Mouse (Mus musculus) CH12.LX (cell line): ENCODE results near the gene Podnl1. TPM values are rescaled to one million over a fixed set of nuclear protein-coding genes. Genes with fewer than 3 reads are reported as not detected.

Experiments used
- DNase-seq: peaks from one replicate; pipeline ENCODE4 v3.0.0-alpha.2; 2013; ENCODE audit errors: extremely low read depth
- H3K27ac ChIP-seq: 2 replicates; pipeline ENCODE4 v1.5.1; 2012; ENCODE audit warnings: low read depth, mild to moderate bottlenecking, control low read depth, moderate library complexity; ENCODE audit not compliant: insufficient read depth
- H3K27me3 ChIP-seq: replicated peaks from 2 replicates; pipeline ENCODE3; 2012; ENCODE audit warnings: inconsistent platforms
- H3K36me3 ChIP-seq, 2 experiments: replicated peaks in 1 of 2; 2 replicates each; pipeline versions ENCODE3 to v1.6.1; 2012; ENCODE audit warnings: inconsistent platforms in 1 of 2, low read length in 1 of 2, mild to moderate bottlenecking in 1 of 2, mixed read lengths in 1 of 2, moderate library complexity in 1 of 2; ENCODE audit not compliant: control insufficient read depth in 1 of 2, insufficient read depth in 1 of 2
- H3K4me1 ChIP-seq, 2 experiments: 2 replicates each; pipeline ENCODE4 v1.6.1; 2012; ENCODE audit warnings: inconsistent platforms in 1 of 2, moderate library complexity in 1 of 2; ENCODE audit not compliant: insufficient read depth in 2 of 2, control insufficient read depth in 1 of 2
- H3K4me2 ChIP-seq: 2 replicates; pipeline ENCODE4 v1.6.1; 2012; ENCODE audit warnings: low read depth, mild to moderate bottlenecking, control low read depth; ENCODE audit not compliant: poor library complexity, insufficient read depth, severe bottlenecking
- H3K4me3 ChIP-seq, 3 experiments: fragments of 150-350 bp in 1 of 3; sonication (generic) in 1 of 3; replicated peaks in 1 of 3; 2 replicates each; pipeline versions ENCODE3 to v1.5.1; 2011 to 2012; ENCODE audit warnings: low read depth in 2 of 3, low read length in 2 of 3, mild to moderate bottlenecking in 2 of 3, moderate library complexity in 2 of 3, control low read depth in 1 of 3, improper control_type of control experiment in 1 of 3, inconsistent platforms in 1 of 3, mixed read lengths in 1 of 3; ENCODE audit not compliant: poor library complexity in 1 of 3
- H3K79me2 ChIP-seq: replicated peaks from 2 replicates; pipeline ENCODE4 v1.6.1; 2012; ENCODE audit warnings: mild to moderate bottlenecking, moderate library complexity; ENCODE audit not compliant: control insufficient read depth, poor library complexity, insufficient read depth, severe bottlenecking; ENCODE audit errors: extremely low read depth
- H3K9ac ChIP-seq: 2 replicates; pipeline ENCODE4 v1.6.1; 2012; ENCODE audit warnings: low read depth, mild to moderate bottlenecking, control low read depth, moderate library complexity; ENCODE audit not compliant: insufficient read depth
- H3K9me3 ChIP-seq: replicated peaks from 2 replicates; pipeline ENCODE3; 2012; ENCODE audit warnings: low read length, inconsistent platforms, mixed read lengths
- CHD1 ChIP-seq: IDR thresholded peaks from 2 replicates; pipeline ENCODE4 v1.6.1; 2012; ENCODE audit warnings: low read depth, low read length, improper control_type of control experiment, inconsistent platforms
- CTCF ChIP-seq, 2 experiments: IDR thresholded peaks in 1 of 2; conservative IDR thresholded peaks in 1 of 2; 2 replicates each; pipeline ENCODE4 v1.5.1; 2011 to 2012; ENCODE audit warnings: low read depth in 2 of 2, low read length in 2 of 2, improper control_type of control experiment in 1 of 2, inconsistent platforms in 1 of 2, mild to moderate bottlenecking in 1 of 2, moderate library complexity in 1 of 2
- E2F4 ChIP-seq: IDR thresholded peaks from 2 replicates; pipeline ENCODE4 v1.6.1; 2011; ENCODE audit warnings: low read depth, low read length, improper control_type of control experiment; ENCODE audit not compliant: insufficient replicate concordance
- ELF1 ChIP-seq: IDR thresholded peaks from 2 replicates; pipeline ENCODE4 v1.6.1; 2014; ENCODE audit warnings: low read depth, mild to moderate bottlenecking, inconsistent platforms, low read length, improper control_type of control experiment
- EP300 ChIP-seq: IDR thresholded peaks from 2 replicates; pipeline ENCODE4 v1.6.1; 2011; ENCODE audit warnings: low read length, improper control_type of control experiment
- HCFC1 ChIP-seq: IDR thresholded peaks from 2 replicates; pipeline ENCODE4 v1.6.1; 2012; ENCODE audit warnings: low read depth, mild to moderate bottlenecking, inconsistent platforms, low read length, improper control_type of control experiment
- JUN ChIP-seq: IDR thresholded peaks from 2 replicates; pipeline ENCODE4 v1.6.1; 2011; ENCODE audit warnings: low read depth, mild to moderate bottlenecking, low read length, improper control_type of control experiment, moderate library complexity; ENCODE audit not compliant: insufficient read depth
- JUND ChIP-seq: conservative IDR thresholded peaks from 2 replicates; pipeline ENCODE4 v1.6.1; 2011; ENCODE audit warnings: low read depth, low read length, improper control_type of control experiment
- MAFK ChIP-seq: IDR thresholded peaks from 2 replicates; pipeline ENCODE4 v1.6.1; 2011; ENCODE audit warnings: low read length, improper control_type of control experiment; ENCODE audit not compliant: insufficient replicate concordance
- MAZ ChIP-seq: IDR thresholded peaks from 2 replicates; pipeline ENCODE4 v1.6.1; 2012; ENCODE audit warnings: low read depth, mild to moderate bottlenecking, inconsistent platforms, low read length, improper control_type of control experiment, moderate library complexity
- MXI1 ChIP-seq: IDR thresholded peaks from 2 replicates; pipeline ENCODE4 v1.6.1; 2011; ENCODE audit warnings: mild to moderate bottlenecking, low read depth, low read length, improper control_type of control experiment
- MYC ChIP-seq: IDR thresholded peaks from 2 replicates; pipeline ENCODE4 v1.6.1; 2011; ENCODE audit warnings: low read depth, mild to moderate bottlenecking, improper control_type of control experiment, low read length
- NELFE ChIP-seq: IDR thresholded peaks from 2 replicates; pipeline ENCODE4 v1.6.1; 2011; ENCODE audit warnings: low read depth, low read length, improper control_type of control experiment
- NRF1 ChIP-seq: IDR thresholded peaks from 2 replicates; pipeline ENCODE4 v1.6.1; 2014; ENCODE audit warnings: low read depth, mild to moderate bottlenecking, inconsistent platforms, low read length, improper control_type of control experiment, moderate library complexity
- PAX5 ChIP-seq: IDR thresholded peaks from 2 replicates; pipeline ENCODE4 v1.6.1; 2012; ENCODE audit warnings: low read length, inconsistent platforms, mixed read lengths
- POLR2AphosphoS2 ChIP-seq: IDR thresholded peaks from 2 replicates; pipeline ENCODE4 v1.6.1; 2011; ENCODE audit warnings: low read depth, low read length, improper control_type of control experiment
- RAD21 ChIP-seq: IDR thresholded peaks from 2 replicates; pipeline ENCODE4 v1.6.1; 2011; ENCODE audit warnings: low read depth, mild to moderate bottlenecking, low read length, improper control_type of control experiment, moderate library complexity
- RCOR1 ChIP-seq: conservative IDR thresholded peaks from 2 replicates; pipeline ENCODE4 v1.6.1; 2012; ENCODE audit warnings: low read depth, mild to moderate bottlenecking, inconsistent platforms, low read length, improper control_type of control experiment
- SIN3A ChIP-seq: IDR thresholded peaks from 2 replicates; pipeline ENCODE4 v1.6.1; 2012; ENCODE audit warnings: low read length, improper control_type of control experiment, inconsistent platforms
- SMC3 ChIP-seq: IDR thresholded peaks from 2 replicates; pipeline ENCODE4 v1.6.1; 2011; ENCODE audit warnings: low read depth, low read length, improper control_type of control experiment
- TCF12 ChIP-seq: IDR thresholded peaks from 2 replicates; pipeline ENCODE4 v1.6.1; 2014; ENCODE audit warnings: low read depth, mild to moderate bottlenecking, inconsistent platforms, low read length, improper control_type of control experiment
- UBTF ChIP-seq: IDR thresholded peaks from 2 replicates; pipeline ENCODE4 v1.6.1; 2012; ENCODE audit warnings: low read depth, mild to moderate bottlenecking, inconsistent platforms, low read length, improper control_type of control experiment, moderate library complexity
- USF1 ChIP-seq: IDR thresholded peaks from 2 replicates; pipeline ENCODE4 v1.6.1; 2014; ENCODE audit warnings: low read depth, mild to moderate bottlenecking, inconsistent platforms, low read length, improper control_type of control experiment
- USF2 ChIP-seq: conservative IDR thresholded peaks from 2 replicates; pipeline ENCODE4 v1.6.1; 2011; ENCODE audit warnings: low read depth, low read length, improper control_type of control experiment
- ZC3H11A ChIP-seq: IDR thresholded peaks from 2 replicates; pipeline ENCODE4 v1.6.1; 2012; ENCODE audit warnings: low read depth, mild to moderate bottlenecking, inconsistent platforms, low read length, improper control_type of control experiment
- ZMIZ1 ChIP-seq: IDR thresholded peaks from 2 replicates; pipeline ENCODE4 v1.6.1; 2012; ENCODE audit warnings: low read depth, mild to moderate bottlenecking, inconsistent platforms, low read length, improper control_type of control experiment
- ZNF384 ChIP-seq: IDR thresholded peaks from 2 replicates; pipeline ENCODE4 v1.6.1; 2012; ENCODE audit warnings: low read depth, low read length, improper control_type of control experiment, inconsistent platforms
- dilution Hi-C: fragments of 300-500 bp; cut with MboI; formaldehyde crosslinking; loops from 2 replicates; pipeline ENCODE4 v1.14.3; 2020; ENCODE audit warnings: low sequenced_read_pairs; ENCODE audit not compliant: extremely low pct_unique_long_range_greater_than_20kb, extremely low pct_ligation_motif_present
- in situ Hi-C: fragments of 300-500 bp; cut with MboI; formaldehyde crosslinking; loops from 3 replicates; pipeline ENCODE4 v1.14.3; 2019; ENCODE audit warnings: low sequenced_read_pairs, low pct_ligation_motif_present, low pct_unique_long_range_greater_than_20kb, mixed read lengths
- polyA plus RNA-seq: library from polyadenylated mRNA; unstranded; fragments of >175 nt; gene quantifications from 2 replicates; pipeline ENCODE4 v1.2.1, GENCODE M21; 2012; ENCODE audit warnings: low read depth; ENCODE audit not compliant: insufficient read length
- total RNA-seq, 2 experiments: library from RNA; depleted of rRNA; stranded (reverse); fragments of 300-350 nt in 1 of 2; fragments of >200 nt in 1 of 2; gene quantifications; 2 replicates each; pipeline ENCODE4 v1.2.3; 2012 to 2014

The Podnl1 gene
- total and polyA plus RNA-seq, 3 experiments: 0.98 to 2.8 (median 2.0) TPM

- Histone ChIP-seq H3K9me3 (no peaks in the 10 kb centered on the region), H3K4me2 (0 out of 2 replicates have a peak overlapping the region, but pooled peaks have one; percentile 18), H3K27ac (no peak overlapping the region), H3K27me3 (peaks cover 73% of the 10 kb centered on the region), H3K9ac (no peak overlapping the region), H3K4me1 (peaks cover 5 to 11% of the 10 kb centered on the region in 2 experiments), H3K4me3 (no peak overlapping the region), H3K79me2 (no peaks in the 10 kb centered on the region), H3K36me3 (no peaks in the 10 kb centered on the region)
- peak; percentile 64 for DNase-seq
- dilution Hi-C loops: no loop called here
- in situ Hi-C loops: loop anchor here (5.0 kb wide), 1 partner anchor 137 kb away; no protein-coding TSS in a partner anchor
- peak; percentile 32 to 93; a peak in 3 of 4 replicates for TF ChIP-seq CTCF (conservative IDR thresholded peaks at IDR 0.05 in 1 of 2, IDR thresholded peaks at IDR 0.05 in 1 of 2; ENCODE audit: low read depth in 2 of 2, low read length in 2 of 2)
- TF ChIP-seq TCF12: no peak
- no peak for TF ChIP-seq UBTF
- peak; percentile 80 for TF ChIP-seq RAD21
- peak; percentile 98 for TF ChIP-seq SMC3
- no peak for TF ChIP-seq EP300
- TF ChIP-seq JUN: no peak
- TF ChIP-seq ELF1: 0 out of 2 replicates have a peak, but pooled peaks have one; percentile 10
- no peak for TF ChIP-seq ZMIZ1
- no peak for TF ChIP-seq USF2
- no peak for TF ChIP-seq NRF1
- no peak for TF ChIP-seq MXI1
- no peak for TF ChIP-seq JUND
- no peak for TF ChIP-seq CHD1
- TF ChIP-seq ZNF384: no peak
- TF ChIP-seq ZC3H11A: peak; percentile 71
- TF ChIP-seq MAFK: no peak
- no peak for TF ChIP-seq POLR2AphosphoS2
- TF ChIP-seq SIN3A: no peak
- 0 out of 2 replicates have a peak, but pooled peaks have one; percentile 30 for TF ChIP-seq NELFE
- no peak for TF ChIP-seq MAZ
- no peak for TF ChIP-seq RCOR1
Observed at GRCm38 (mm10) chr8:84173861-84174260, 48.1 kb downstream of the Podnl1 start.

GRCm38 (mm10) chr8:84176560-84176959 lies 50.8 kb downstream of the Podnl1 start:
- no peaks in the 10 kb centered on the region for H3K9me3 ChIP-seq
- no peak overlapping the region for H3K4me2 ChIP-seq
- H3K79me2 ChIP-seq: no peaks in the 10 kb centered on the region
- H3K36me3 ChIP-seq: no peaks in the 10 kb centered on the region
- peaks cover 52% of the 10 kb centered on the region for H3K27me3 ChIP-seq
- no peak overlapping the region for H3K9ac ChIP-seq
- H3K4me3 ChIP-seq: no peak overlapping the region
- in situ Hi-C loops: no loop called here
- TF ChIP-seq E2F4: no peak
- no peak for TF ChIP-seq MYC
- TF ChIP-seq NRF1: no peak
- no peak for TF ChIP-seq RAD21
- no peak for TF ChIP-seq USF1
- TF ChIP-seq RCOR1: no peak
- TF ChIP-seq PAX5: no peak
- no peak for TF ChIP-seq TCF12
- TF ChIP-seq HCFC1: no peak
- TF ChIP-seq MXI1: no peak
- no peak for TF ChIP-seq NELFE
- DNase-seq: no peak
- peaks cover 8 to 11% of the 10 kb centered on the region in 2 experiments for H3K4me1 ChIP-seq
- dilution Hi-C loops: no loop called here
- H3K27ac ChIP-seq: no peak overlapping the region
